Mouse (Mus musculus) limb, embryonic 14.5 days (tissue): ENCODE data around the gene Pml. TPM values are rescaled to one million over a fixed set of nuclear protein-coding genes. Genes with fewer than 3 reads are reported as not detected.
A peak's percentile ranks its signal among the peaks of the same experiment; 100 is the strongest.

Experiments used
- ATAC-seq: fragments of 200-750 bp; cut with Nextera tagmentation; 2 replicates; pipeline ENCODE4 v1.8.0; 2017; ENCODE audit warnings: low read depth, moderate number of reproducible peaks, moderate TSS enrichment; ENCODE audit not compliant: low FRiP score
- DNase-seq: peaks from one replicate; pipeline ENCODE4 v3.0.0-alpha.2; 2015; ENCODE audit warnings: low spot score
- H3K27ac ChIP-seq: fragments of 300-500 bp; sonication (generic); replicated peaks from 2 replicates; pipeline ENCODE4 v1.5.1; 2014; ENCODE audit warnings: low read depth, mild to moderate bottlenecking, low read length, moderate library complexity, mixed read lengths
- H3K27me3 ChIP-seq: fragments of 300-500 bp; sonication (generic); 2 replicates; pipeline ENCODE4 v1.6.1; 2014; ENCODE audit warnings: low read length, mixed read lengths; ENCODE audit not compliant: control insufficient read depth, insufficient read depth
- H3K36me3 ChIP-seq: fragments of 300-500 bp; sonication (generic); 2 replicates; pipeline ENCODE4 v1.6.1; 2014; ENCODE audit warnings: mild to moderate bottlenecking, low read length, moderate library complexity, mixed read lengths; ENCODE audit not compliant: control insufficient read depth, insufficient read depth
- H3K4me1 ChIP-seq: fragments of 300-500 bp; sonication (generic); 2 replicates; pipeline ENCODE4 v1.6.1; 2014; ENCODE audit warnings: antibody characterized with exemption, low read length, mixed read lengths; ENCODE audit not compliant: control insufficient read depth, insufficient read depth
- H3K4me2 ChIP-seq: fragments of 300-500 bp; sonication (generic); replicated peaks from 2 replicates; pipeline ENCODE4 v1.6.1; 2014; ENCODE audit warnings: low read depth, mild to moderate bottlenecking, low read length, moderate library complexity; ENCODE audit not compliant: severe bottlenecking
- H3K4me3 ChIP-seq: fragments of 300-500 bp; sonication (generic); replicated peaks from 2 replicates; pipeline ENCODE4 v1.5.1; 2014; ENCODE audit warnings: low read length
- H3K9ac ChIP-seq: fragments of 300-500 bp; sonication (generic); 2 replicates; pipeline ENCODE4 v1.6.1; 2014; ENCODE audit warnings: mild to moderate bottlenecking, low read depth, low read length, moderate library complexity; ENCODE audit not compliant: severe bottlenecking
- H3K9me3 ChIP-seq: fragments of 300-500 bp; sonication (generic); 2 replicates; pipeline ENCODE4 v1.6.1; 2016; ENCODE audit warnings: low read length; ENCODE audit not compliant: control insufficient read depth
- POLR2A ChIP-seq: fragments of 200-500 bp; IDR thresholded peaks from 2 replicates; pipeline ENCODE4 v1.8.0; 2012; ENCODE audit warnings: inconsistent platforms, mild to moderate bottlenecking, moderate library complexity, borderline replicate concordance; ENCODE audit not compliant: insufficient read depth, insufficient read length; ENCODE audit errors: extremely low read depth
- WGBS: fragments of 180-500 bp; shearing (Covaris S2); extraction: QIAGEN DNeasy Blood & Tissue Kit; methylation state at CpG from one replicate; pipeline ENCODE4 v1.1.7; 2014; 5-methylcytosine and 5-hydroxymethylcytosine counted together
- polyA plus RNA-seq, 2 experiments: library from polyadenylated mRNA; depleted of rRNA in 1 of 2; stranded (reverse) in 1 of 2; unstranded in 1 of 2; fragments of >200 nt; fragmentation: Nextera tagmentation in 1 of 2; extraction: Ambion mirVana in 1 of 2; gene quantifications; 2 replicates each; pipeline versions ENCODE4 v1.2.1 to v1.2.3; 2012 to 2014

Gene Pml
- polyA plus RNA-seq, 2 experiments, result 15.4 to 22.4 TPM

DNA sequence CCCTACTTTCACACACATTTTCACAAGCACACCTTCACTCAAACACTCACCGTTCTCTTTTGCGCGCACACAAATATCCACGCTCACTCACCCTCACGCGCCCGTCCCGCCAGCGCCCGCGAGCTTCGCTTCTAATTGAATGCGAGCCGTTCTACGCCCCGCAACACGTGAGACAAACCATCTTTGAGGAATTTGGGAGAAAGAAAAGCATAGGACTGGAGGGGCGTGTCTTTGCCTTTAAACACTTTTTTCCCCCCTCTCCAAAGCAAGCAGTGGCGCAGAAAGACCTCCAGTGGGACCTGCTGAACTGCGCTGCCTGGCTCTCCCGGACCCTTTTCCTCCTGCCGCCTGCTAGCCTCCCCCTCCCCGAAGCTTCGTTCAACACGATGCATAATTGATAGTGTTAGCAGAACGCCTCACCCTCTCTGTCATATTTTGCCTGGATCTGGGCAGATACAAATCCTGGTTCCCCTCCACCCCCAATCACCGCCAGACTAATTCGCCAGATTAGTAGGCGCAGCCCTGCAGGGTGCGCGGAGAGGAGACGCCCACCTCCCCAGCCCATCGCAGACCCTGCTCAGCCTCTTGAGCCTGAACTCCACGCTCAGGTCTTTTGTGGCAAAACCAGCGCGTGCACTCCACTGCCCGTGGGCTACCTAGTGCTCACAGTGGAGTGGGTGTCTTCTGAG, 47.6 kb downstream of the Pml start:
- Histone ChIP-seq H3K27me3 (peaks cover 70% of the 10 kb centered on the region), H3K9ac (no peak overlapping the region), H3K4me3 (peak overlapping the region; percentile 23), H3K4me1 (peaks cover 43% of the 10 kb centered on the region), H3K9me3 (no peaks in the 10 kb centered on the region), H3K4me2 (peak overlapping the region; percentile 42), H3K36me3 (no peaks in the 10 kb centered on the region), H3K27ac (no peak overlapping the region)
- ATAC-seq (no peak), DNase-seq (no peak)
- no peak for TF ChIP-seq POLR2A
- 1% methylated on average over 37 of the region's 37 CpGs for WGBS

GRCm38 (mm10) chr9:58201091-58201842, 48.3 kb downstream of the Pml start:
- H3K27ac ChIP-seq, result no peak overlapping the region
- ATAC-seq (no peak), DNase-seq (no peak)
- no peaks in the 10 kb centered on the region for H3K36me3 ChIP-seq
- no peak overlapping the region for H3K9ac ChIP-seq
- H3K4me1 ChIP-seq, result peaks cover 48% of the 10 kb centered on the region
- peak overlapping the region; percentile 42 for H3K4me2 ChIP-seq
- WGBS, result 2% methylated on average over 24 of the region's 24 CpGs
- H3K27me3 ChIP-seq, result peaks cover 77% of the 10 kb centered on the region
- no peaks in the 10 kb centered on the region for H3K9me3 ChIP-seq
- no peak for TF ChIP-seq POLR2A
- peak overlapping the region; percentile 23 for H3K4me3 ChIP-seq

DNA sequence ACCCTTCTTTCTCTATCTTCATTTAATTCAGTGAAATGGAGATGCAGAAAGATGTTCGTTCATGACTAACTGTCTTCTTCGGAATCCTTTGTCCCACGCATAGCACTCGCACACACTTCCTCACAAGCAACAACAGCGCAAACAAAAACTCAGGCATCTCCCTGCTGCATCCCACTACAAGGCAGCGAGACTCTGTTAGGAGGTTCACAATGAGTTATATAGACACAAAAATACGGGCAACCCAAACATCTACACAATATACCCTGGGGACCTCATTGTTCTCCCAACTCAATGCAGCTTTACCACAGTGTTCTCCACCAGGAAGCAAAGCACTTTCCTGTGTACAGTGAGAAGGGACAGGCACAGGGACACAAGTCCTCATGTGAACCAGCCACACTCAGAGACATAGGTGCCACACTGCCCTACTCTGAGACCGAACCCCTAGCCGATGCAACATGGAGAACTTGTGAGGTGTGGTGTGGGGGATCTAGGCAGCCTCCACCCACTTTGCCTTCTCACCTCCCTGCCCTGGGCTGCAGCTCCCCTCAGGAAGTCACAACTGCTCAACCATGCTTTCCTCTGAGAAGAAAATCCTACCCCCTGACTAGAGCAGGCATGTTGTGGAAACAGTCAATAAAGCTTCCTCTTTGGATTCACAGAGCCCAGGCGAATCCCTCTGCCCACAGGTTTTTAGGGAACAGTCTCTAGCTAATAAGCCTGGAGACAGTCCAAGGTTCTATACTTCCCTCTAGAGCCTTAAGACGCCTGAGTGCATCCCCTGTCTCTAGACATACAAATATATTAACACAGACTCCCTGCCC, 49.1 kb downstream of the Pml start:
- Histone ChIP-seq H3K4me1 (peaks cover 49% of the 10 kb centered on the region), H3K4me2 (peak overlapping the region; percentile 50; the same call in 1 of the 2 replicates)
- ATAC-seq, result no peak

GRCm38 (mm10) chr9:58199381-58200269, 50.0 kb downstream of the Pml start:
- no peak for TF ChIP-seq POLR2A
- ATAC-seq (0 out of 2 replicates have a peak, but pooled peaks have one; percentile 9), DNase-seq (peak; percentile 35)
- H3K27ac ChIP-seq, result no peak overlapping the region
- H3K9ac ChIP-seq, result no peak overlapping the region
- H3K27me3 ChIP-seq, result peaks cover 85% of the 10 kb centered on the region
- peak overlapping the region; percentile 25 for H3K4me3 ChIP-seq
- no peaks in the 10 kb centered on the region for H3K36me3 ChIP-seq
- H3K9me3 ChIP-seq, result no peaks in the 10 kb centered on the region
- 3% methylated on average over 41 of the region's 41 CpGs for WGBS
- H3K4me1 ChIP-seq, result peaks cover 49% of the 10 kb centered on the region
- H3K4me2 ChIP-seq, result peak overlapping the region; percentile 50

More for the DNA sequence above, 49.1 kb downstream of the Pml start:
- H3K27me3 ChIP-seq, result peaks cover 83% of the 10 kb centered on the region
- peak overlapping the region; percentile 4; the same call in 1 of the 2 replicates for H3K4me3 ChIP-seq
- TF ChIP-seq POLR2A, result no peak
- no peak overlapping the region for H3K9ac ChIP-seq
- no peak for DNase-seq
- WGBS, result 21% methylated on average over 11 of the region's 11 CpGs
- no peaks in the 10 kb centered on the region for H3K36me3 ChIP-seq
- H3K9me3 ChIP-seq, result no peaks in the 10 kb centered on the region
- no peak overlapping the region for H3K27ac ChIP-seq
